Mouse (Mus musculus) ES-E14 (cell line): Measurements from ENCODE around the gene Kxd1.

Source experiments
- CHD2 ChIP-seq: IDR thresholded peaks from 2 replicates; pipeline ENCODE4 v1.6.1; 2014; ENCODE audit warnings: mild to moderate bottlenecking, low read depth, low read length, inconsistent platforms
- HCFC1 ChIP-seq: IDR thresholded peaks from 2 replicates; pipeline ENCODE4 v1.6.1; 2012; ENCODE audit warnings: low read length, inconsistent platforms, borderline replicate concordance; ENCODE audit not compliant: insufficient read depth
- ZC3H11A ChIP-seq: IDR thresholded peaks from 2 replicates; pipeline ENCODE4 v1.6.1; 2012; ENCODE audit warnings: low read depth, mild to moderate bottlenecking, inconsistent platforms, low read length, borderline replicate concordance

DNA sequence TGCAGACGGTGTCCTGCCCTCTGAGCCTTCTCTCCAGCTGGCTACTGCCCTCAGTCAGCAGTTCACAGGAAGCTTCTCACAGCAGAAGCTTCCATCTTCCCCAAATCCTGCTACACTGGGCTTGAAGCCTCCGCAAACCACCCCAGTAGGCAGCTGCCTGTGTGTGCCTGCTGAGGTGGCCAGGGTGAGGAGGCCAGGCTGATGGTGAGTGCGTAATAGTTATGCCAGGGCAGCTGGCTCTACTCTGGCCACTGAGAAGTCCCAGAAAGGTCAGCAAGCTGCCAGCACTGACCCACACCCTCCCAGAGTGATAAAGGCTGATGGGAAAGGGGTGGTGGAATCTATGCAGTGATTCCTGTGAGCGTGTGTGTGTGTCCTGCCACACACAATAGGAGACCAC is 61.5 kb downstream of the Kxd1 start:
- TF ChIP-seq HCFC1 (no peak), CHD2 (no peak), ZC3H11A (no peak)
